Mouse (Mus musculus) layer of hippocampus, adult 11-12 months (tissue): ENCODE measurements around the gene Atf7ip.

Experiments used
- DNase-seq: peaks from one replicate; pipeline ENCODE4 v3.0.0; 2022; ENCODE audit warnings: low spot score

Atf7ip gene

GRCm38 (mm10) chr6:136486801-136487553 lies 19.0 kb upstream of the Atf7ip start:
- no peak for DNase-seq

- DNase-seq: no peak
Measured at GRCm38 (mm10) chr6:136487554-136487950, 18.4 kb upstream of the Atf7ip start.

- no peak for DNase-seq
Measured at GRCm38 (mm10) chr6:136489899-136490298, 16.1 kb upstream of the Atf7ip start.

GRCm38 (mm10) chr6:136490516-136491475 lies 15.2 kb upstream of the Atf7ip start:
- no peak for DNase-seq

GRCm38 (mm10) chr6:136491631-136492030 lies 14.3 kb upstream of the Atf7ip start:
- no peak for DNase-seq

- DNase-seq: no peak
Measured at GRCm38 (mm10) chr6:136492251-136492650, 13.7 kb upstream of the Atf7ip start.

- DNase-seq: no peak
Measured at GRCm38 (mm10) chr6:136493486-136493885, 12.5 kb upstream of the Atf7ip start.

- no peak for DNase-seq
Measured at GRCm38 (mm10) chr6:136493910-136494751, 11.8 kb upstream of the Atf7ip start.

- DNase-seq: no peak
Measured at GRCm38 (mm10) chr6:136495023-136495422, 10.9 kb upstream of the Atf7ip start.

- peak; percentile 54 for DNase-seq
Measured at GRCm38 (mm10) chr6:136497744-136498143, 8.2 kb upstream of the Atf7ip start.

GRCm38 (mm10) chr6:136499292-136499977 lies 6.5 kb upstream of the Atf7ip start:
- DNase-seq: no peak

GRCm38 (mm10) chr6:136508652-136509051 lies 2.7 kb downstream of the Atf7ip start:
- DNase-seq: no peak

- no peak for DNase-seq
Measured at GRCm38 (mm10) chr6:136510945-136511344, 5.0 kb downstream of the Atf7ip start.

GRCm38 (mm10) chr6:136512351-136512750 lies 6.4 kb downstream of the Atf7ip start:
- no peak for DNase-seq

- DNase-seq: no peak
Measured at GRCm38 (mm10) chr6:136516626-136517025, 10.7 kb downstream of the Atf7ip start.

- no peak for DNase-seq
Measured at GRCm38 (mm10) chr6:136517221-136517620, 11.3 kb downstream of the Atf7ip start.

- DNase-seq: peak; percentile 98
Measured at GRCm38 (mm10) chr6:136518537-136519246, 12.7 kb downstream of the Atf7ip start.

GRCm38 (mm10) chr6:136519254-136519653 lies 13.3 kb downstream of the Atf7ip start:
- no peak for DNase-seq

- DNase-seq: no peak
Measured at GRCm38 (mm10) chr6:136520361-136520760, 14.4 kb downstream of the Atf7ip start.

GRCm38 (mm10) chr6:136521681-136522080 lies 15.7 kb downstream of the Atf7ip start:
- no peak for DNase-seq

GRCm38 (mm10) chr6:136522658-136523057 lies 16.7 kb downstream of the Atf7ip start:
- DNase-seq: no peak
